Mouse (Mus musculus) cerebellum, adult 9-11 months (tissue): ENCODE data around the gene Homer2.

Experiments used
- DNase-seq: peaks from one replicate; pipeline ENCODE4 v3.0.0; 2022

Homer2 gene

DNA sequence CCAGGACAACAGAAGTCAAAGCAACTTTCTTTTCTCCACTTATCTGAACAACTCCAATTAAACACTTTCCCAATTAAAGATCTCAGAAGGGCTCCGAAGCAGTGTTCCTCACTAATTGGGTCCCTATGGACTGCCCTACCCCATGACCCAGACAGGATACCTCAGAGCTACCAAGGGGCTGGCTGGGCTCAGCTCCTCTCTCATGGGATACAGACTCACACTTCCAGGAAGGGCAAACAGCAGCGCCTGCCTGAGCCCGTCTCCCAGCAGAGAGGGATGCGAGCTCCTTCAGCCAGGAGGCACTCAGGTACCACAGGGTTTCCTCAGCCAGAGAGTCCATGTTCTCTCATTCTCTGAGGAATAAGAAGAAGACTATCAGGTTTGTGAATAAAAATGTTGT lies 9.4 kb downstream of the Homer2 start:
- no peak for DNase-seq

DNA sequence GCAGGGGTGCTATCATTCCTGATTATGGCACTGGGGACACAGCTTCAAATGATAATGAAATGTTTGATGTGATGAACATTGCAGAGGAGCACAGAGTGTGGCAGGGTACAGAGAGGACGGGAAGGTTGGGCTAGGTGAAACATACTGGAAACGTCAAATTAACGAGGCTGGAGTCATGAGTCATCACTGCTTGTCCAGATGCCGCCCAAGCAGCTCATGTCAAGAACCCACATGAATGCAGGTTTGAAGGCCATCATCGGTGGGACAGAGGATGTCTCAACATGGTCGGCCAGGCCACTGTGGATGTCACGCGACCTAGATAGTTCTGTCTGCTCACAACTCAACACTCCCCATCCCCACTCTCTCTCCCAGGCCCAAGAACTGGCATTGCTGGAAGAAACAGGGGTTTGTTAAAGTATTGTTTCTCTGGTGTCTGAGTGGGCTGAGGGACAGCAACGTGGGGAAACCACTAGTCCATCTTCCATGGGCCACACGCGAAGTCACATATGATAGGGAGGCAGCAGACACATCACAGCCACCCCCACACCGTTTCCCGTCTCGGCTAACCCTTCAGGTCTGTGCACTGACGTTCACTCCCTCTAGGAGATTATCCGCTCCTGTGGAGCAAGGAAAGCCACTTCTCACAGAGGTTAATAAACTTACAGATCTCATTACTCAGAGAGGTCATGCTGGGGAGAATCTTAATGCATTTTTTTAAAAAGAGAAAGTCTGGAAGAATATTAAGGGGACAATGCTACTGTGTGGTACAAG lies 11.4 kb downstream of the Homer2 start:
- DNase-seq: no peak

DNA sequence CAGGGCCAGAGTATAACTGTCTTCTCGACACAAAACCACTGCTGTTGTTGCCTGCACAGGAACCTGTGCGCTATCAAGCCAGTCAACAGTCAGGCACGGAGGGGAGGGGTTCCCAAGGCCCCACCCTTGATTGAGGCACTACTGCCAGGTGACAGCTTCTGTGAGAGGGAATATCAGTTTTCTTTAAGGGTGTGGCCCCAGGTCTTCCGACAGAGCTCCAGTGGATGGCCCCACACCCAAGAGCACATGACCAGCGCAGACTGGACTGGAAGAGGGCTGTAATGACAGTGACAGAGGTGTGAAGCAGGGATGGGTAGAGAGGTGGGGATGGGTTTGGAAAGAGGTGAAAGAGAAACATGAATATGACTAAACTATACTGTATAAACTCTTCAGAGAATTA lies 16.3 kb downstream of the Homer2 start:
- DNase-seq: no peak

DNA sequence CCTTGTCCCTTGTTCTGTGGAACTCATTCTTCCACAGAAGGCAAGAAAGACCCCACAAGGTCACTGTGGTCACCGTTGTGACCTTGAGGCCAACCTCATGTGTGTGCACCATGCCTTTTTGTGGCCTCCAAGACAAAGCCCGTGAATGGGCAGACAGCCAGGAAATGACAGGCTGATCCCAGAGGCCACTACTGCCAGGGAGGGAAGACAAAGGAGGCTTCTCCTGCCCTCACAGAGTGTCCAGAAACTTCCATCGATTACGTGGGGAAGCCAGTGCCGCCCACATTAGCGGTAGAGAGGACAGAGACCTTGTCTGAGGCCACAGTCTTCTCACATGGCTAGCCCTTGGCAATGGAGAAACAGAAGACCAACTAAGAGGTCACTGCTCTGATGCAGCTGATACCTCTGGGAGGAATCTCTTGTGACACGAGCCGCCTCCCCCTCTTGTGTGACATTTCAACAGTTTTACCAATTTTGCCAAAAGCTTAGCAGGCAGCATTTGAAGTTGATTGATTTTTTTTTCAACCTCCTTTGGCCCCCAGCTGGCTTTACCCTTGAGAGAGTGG lies 18.1 kb downstream of the Homer2 start:
- no peak for DNase-seq

DNA sequence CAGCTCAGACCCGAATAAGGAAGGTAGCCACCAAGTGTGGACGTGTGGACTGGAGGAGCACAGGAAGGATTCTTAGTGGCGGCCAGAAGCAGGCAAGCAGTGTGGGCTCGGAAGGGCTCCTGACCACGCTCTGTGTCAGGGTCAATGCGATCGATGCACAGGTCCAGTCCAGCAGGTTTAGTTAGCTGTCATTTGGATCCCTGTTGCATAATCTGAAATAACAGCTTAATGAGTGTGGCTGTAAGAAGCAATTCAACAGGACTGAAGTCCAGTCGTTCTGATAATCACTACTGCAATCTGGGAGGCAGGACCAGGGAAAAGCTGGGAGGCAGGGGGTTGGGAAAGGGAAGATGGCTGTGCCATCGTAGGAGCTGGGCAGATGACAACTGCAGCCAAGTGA lies 18.9 kb downstream of the Homer2 start:
- no peak for DNase-seq

DNA sequence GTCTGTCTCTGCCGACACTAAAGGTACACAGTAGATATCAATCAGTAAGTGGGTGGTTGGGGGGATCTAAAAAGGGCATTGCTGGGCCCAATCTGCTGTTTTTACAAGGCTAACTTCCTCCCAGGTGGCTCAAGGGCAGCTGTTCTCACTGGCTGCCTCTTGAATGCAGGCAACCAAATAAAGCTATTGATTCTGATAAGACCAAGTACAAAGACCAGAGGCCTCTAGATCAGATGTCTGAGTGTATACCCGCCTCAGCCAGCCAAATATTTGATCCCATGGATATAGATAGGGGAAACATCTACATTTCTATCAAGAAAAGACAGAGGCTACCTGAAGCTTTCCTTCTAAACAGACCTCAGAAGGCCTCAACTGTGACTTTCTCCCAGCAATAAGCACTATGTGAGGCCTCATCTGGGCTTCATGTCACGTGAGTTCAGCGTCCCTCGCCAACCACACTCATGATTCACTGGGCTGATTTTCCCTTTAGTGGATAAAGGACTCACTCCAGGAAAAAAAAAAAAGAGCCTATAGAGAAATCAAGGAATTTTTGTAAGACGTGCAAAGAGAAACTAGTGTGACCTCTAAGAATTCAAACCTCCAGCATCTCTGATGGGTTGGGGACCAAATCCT lies 19.5 kb downstream of the Homer2 start:
- DNase-seq: no peak

DNA sequence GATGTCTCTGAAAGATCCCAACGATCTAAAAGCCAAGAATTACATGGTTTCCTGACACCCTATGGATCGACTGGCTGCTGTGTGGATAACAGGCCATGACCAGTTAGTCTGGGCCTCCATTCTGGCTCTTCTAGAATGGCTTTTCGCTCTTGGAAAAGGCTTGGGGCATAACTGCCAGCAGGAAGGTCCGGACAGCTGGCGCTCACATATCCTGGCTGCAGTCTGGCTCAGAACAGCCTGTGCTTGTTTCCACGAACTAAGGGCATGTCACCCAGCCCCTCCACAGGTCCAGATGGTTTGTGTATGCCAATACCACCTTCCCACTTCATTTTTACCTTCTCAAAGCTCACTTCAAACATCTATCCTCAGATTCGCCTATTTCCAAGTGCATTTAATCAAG lies 22.0 kb downstream of the Homer2 start:
- peak; percentile 91 for DNase-seq

DNA sequence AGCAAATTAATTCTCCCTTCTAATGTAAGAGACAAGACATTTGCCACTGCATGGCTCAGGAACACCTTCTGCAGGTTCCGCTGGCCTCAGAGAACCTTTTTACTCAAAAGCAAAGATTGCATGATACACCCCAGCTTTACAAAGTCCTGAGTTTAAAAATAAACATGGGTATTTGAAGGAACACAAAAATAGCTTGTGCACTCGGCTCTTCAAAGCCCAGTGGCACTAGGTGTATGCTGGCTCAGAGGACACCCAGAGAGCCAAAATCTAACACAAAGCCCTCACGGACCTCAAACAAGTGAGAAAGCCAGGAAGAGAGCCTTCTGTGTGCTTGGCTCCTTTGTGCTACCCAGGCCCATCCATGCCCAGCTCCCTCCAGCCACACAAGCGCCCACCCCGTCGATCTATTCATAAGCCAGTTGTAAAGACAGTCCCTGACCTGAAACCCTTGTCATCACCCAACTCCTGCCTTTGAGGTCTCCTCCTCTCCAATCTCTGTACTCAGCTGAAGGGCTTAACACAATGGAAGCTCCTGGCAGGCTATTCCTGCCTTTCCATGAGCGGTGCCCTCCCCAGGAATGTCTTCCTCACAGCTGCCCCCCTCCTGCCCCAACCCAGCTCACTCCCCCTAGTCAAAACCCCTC lies 23.4 kb downstream of the Homer2 start:
- DNase-seq: no peak

DNA sequence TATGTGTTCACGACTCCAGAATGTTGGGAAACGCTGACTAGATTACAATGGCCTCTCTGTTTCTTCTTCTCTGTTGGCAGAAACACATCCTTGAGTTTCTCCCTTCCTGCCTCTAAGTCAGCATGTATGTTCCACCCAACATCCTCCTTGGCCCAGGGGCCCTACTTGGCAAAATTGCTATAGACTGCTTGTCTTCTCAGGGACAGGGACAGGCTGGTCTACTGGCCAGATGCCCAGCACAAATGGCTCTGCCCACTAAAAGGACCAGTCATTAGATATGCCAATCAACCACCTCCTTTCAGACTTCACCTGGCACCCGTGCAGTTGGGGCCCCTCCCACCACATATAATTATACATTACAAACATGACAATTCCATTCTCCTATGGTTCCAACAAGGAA lies 25.9 kb downstream of the Homer2 start:
- DNase-seq: no peak

DNA sequence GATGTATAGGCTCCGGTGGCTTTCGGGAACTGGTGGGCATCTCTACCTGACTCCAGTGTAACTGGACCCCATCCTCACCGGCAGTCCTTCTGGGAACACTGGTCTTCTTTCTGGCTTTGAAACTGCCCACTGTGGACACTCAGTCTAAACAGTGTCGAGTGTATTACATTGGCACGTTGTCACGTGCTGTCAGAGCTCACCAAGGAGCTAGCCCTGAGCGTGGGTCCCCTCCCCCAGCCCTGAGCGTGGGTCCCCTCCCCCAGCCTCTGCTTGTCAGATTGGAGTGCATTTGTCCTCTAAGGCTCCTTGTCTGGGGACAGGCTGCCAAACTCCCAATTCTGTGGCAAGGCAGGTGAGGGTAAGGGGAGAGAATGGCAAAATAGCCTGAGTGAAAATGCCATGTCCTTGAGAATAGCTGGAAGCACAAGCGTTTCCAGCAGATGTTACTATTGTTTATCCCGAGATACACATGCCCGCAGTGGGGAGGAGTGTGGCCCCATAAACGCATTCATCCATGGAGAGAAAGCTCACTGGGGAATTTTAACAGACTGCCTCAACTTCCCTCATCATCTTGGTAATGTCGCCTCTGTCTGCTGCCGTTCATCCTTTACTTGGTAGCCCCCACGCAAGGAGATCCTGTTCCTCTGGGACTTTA lies 33.8 kb downstream of the Homer2 start:
- DNase-seq: no peak

DNA sequence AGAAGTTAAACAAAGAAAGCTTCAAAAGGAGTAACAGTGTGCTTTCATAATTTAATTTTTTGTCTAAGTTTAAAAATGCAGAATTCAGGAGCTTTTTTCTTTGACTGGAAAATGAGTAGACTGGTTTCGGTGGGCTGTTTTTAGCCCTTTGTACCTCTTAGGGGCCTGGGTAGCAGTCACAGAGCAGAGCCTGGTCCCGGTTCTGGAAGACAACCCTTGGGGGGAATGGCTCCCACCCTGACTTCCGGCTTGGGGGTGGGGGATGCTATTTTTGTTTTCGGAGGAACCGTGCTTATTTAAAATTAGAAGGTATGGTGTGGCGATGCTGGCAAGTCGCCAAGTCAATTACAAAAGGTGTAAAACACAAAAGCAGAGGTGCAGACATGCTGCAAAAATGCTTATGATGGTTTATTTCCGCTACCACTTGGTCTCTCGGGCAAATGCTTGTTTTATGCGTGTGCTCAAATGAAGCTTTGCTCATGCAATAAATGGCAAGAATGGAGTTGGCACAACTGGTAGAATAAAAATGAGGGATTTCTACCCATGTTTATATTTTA lies 34.5 kb downstream of the Homer2 start:
- no peak for DNase-seq

DNA sequence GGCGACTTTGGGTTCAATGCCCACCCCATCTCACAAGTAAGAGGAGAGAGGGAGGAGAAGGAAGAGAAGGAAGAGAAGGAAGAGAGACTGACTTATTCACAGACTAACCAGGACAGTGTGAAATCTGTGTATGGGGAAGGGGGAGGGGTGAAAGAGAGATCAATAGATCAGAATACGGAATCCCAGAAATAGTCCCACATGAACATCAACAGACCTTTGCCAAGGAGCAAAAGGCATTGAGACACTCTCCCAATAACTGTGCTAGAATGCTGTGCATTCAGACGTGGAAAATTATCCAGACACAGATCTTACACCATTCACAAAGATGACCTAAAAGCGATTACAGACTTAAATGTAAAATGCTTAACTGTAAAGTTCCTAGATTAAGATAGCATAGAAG lies 40.2 kb downstream of the Homer2 start:
- DNase-seq: no peak

DNA sequence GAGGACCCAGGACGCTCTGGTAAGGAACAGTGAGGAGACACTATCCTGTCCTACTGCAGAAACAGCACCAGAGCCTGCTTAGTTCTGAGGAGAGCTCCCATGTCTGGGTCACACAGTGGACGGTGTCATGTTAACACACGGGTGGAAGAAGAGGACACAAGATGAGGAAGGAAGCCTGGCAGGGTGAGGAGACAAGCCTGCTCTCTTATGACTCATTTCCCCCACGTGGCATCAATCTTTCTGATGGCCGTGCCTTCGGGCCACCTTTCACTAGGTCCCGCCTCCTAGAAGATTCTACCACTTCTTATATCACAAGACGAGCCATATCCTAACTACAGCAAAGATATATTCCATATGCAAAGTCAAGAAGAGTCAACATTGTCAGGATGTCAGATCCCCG lies 40.7 kb downstream of the Homer2 start:
- DNase-seq: no peak

DNA sequence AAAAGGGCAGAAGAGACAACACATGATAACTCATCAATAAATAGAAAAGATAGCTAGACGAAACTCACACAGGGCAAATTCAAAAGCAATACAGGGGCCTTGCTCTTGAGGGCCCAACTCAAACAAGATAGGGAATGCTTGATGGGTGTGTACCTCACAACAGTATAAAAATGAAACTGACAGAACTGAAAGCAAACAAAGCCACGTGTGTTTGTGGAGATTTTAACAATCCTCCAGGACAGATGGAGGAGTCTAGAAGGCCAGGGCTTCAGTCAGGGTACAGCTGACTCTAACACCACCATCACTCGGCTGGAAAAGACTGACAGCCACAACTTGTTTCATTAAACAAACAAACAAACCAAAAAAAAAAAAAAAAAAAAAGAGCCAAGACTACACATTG lies 44.3 kb downstream of the Homer2 start:
- DNase-seq: no peak

DNA sequence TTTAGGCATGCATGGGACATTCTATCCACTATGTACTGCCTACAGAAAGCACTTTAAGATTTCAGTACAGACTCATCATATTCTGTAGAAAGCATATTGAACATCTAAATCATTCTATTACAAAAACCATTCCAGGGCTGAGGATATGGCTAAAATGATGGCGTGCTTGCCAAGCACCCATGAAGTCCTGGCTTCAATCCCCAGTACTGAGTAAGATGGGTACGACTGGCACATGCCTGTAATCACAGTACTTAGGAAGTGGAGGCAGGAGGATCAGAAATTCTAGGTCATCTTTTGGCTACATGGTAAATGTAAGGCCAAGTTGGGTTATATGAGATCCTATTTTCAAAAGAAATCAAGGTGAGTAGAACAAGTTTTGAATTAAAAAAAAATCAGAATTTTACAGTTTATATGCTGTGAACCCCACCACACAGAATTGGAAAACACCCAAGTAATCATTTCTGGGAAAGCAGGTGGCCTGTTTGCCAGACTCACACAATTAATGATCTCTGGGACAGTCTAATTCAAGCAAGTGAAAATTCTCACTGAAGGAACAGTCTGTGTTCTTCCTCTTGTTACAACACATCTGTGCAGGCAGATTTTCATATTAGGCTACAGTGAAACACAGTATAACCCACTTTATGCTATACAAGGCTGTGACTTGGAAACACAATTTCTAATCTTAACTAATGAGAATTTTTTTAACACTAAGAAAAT lies 49.5 kb downstream of the Homer2 start:
- DNase-seq: no peak

DNA sequence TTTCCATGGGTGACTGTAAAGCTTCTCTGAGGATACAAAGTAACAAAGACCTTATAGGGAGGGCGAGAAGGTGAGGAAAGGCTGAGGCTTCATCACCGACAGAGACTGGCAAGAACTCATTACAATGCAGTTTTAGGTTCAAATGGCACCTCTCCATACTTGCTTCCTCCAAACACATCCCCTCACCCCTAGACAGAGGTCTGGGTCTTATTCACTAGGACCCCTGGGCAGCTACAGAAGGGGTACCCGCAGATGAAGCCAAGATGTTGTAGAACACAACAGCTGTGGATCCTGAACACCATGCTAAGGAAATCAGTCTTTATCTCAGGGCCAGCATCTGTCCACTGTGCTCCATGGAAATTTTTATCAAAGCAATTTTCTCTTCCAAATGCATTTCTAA lies 50.3 kb downstream of the Homer2 start:
- no peak for DNase-seq

DNA sequence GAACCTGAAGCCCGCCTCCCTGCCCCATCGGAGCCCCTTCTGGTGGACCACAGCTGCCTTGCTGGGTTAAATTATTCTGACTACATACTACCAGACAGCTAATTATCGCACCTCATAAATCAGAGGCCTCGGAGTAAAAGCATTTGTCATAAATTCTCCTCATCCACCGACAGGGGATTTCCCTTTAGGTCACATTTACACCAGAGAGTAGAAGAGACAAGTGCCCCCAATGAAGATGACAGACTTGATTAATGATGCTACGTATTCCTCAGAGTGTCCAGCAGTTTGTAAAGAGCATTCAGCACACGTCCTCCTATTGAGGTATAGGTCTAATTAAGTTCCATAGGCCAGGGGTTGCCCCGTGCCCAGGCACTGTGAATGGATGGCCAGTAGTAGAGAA lies 50.7 kb downstream of the Homer2 start:
- no peak for DNase-seq

DNA sequence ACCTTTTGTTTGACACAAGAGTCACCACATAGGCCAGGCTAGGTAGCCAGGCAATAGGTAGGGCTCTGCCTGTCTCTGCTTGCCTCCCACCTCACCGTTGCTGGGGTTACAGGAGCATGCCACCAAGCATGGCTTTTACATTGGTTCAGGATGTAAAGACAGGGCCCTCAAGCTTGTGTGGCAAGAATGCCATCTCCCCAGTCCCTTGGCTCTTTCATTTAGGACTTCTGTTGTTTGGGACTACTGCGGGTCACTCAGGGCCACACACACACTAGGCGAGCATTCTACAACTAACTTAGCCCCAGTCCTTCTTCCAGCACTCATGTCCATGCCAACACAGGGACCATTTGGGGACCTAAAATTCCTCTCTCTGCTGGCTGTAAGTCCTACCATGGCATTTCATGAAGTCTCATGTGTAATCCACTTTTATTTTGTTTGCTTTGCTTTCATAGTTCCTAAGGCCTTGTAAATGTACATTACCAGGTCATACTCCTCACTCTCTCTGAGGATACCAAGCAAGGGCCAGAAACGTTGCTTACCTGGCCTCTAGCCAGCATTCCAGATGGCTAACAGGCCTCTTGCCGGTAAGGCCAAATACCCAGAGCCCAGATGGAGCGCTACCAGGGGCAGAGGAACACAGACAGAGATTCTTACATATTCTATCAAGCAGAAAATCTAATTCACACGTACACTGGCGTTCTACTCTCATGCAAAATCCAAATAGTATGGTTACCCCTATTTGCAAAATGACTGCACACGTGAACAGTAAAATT lies 52.2 kb downstream of the Homer2 start:
- DNase-seq: peak; percentile 96

DNA sequence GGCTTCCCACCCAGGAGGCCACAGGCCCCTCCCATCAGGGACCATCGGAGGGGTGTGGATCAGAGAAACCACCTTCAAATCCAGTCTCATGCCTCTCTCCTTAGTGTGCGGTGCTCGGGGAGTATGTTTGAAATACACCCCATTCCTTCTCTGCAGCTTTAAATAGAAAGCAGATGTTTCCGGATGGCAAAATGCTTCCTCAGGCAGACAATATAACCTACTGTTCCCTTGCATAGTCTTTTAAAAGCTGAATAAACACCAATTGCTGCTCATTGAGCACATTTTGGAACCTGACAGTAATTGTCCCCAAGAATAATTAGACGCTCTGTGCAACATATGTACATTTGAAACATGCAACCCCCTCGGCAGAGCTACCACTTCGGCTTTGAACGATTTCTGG lies 53.3 kb downstream of the Homer2 start:
- DNase-seq: no peak

DNA sequence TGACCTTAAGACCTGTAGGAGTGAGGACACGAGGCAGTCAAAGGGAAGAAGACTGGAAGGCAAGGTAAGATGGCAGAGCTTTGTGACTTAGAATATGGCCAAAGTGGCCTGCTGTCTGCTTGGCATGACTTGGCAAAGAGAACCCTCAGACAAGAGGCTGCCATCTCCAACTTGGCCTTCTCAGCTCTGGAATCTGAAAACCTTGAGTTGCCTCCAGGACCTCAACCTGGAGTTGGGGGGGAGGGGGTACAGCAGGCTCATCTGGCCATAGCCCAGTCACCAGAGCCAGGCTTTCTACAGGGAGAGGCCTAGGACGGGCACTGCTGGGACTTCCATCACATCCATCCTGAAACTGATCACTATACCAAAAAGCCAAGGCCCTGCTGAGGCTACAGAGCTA lies 55.0 kb downstream of the Homer2 start:
- no peak for DNase-seq

DNA sequence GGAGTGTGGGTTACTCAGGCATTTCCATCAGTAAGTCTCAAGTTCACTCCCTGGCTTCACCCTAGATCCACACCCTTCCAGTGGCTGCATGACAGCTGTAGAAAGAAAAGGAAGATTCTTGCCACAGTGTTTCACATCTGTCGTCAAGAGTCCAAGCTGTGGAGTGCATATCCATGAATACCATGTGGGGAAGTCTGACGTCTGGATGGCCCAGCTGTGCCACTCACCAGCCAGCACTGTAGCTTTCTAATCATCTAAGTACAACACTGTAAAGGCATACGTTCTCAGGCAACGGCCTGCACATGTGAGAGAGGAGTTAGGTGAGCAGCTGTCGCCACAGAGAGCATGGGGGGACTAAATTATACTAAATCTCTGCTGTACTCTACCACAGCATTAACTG lies 56.0 kb downstream of the Homer2 start:
- no peak for DNase-seq

DNA sequence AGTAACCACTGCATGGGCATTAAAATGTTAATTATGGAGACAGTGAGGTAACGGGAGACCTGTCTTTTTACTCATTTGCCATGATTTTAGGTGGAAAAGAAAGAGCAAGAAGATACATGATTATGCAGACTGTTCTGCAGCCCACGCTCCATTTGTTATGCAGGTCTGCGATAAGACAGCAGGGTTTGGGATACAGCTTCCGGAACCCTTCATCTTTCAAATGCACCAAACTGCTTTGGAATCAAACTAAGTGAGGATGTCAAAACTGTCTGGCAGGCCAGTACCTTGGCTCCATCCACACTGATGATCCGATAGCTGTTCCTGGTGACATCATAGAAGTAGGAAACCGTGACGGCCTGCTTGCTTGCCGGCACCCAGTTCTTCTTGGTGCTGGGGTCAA lies 58.1 kb downstream of the Homer2 start:
- no peak for DNase-seq
